Mouse (Mus musculus) myocyte (in vitro differentiated cells): ENCODE measurements at regions not wholly inside any gene's neighbourhood (a gene's known extent, or its start where the extent isn't known, plus 50 kb on each side); places are given as distances from the start of the nearest gene placed in this dataset.

Experiments used
- CEBPB ChIP-seq: IDR thresholded peaks from 2 replicates; pipeline ENCODE4 v1.6.1; 2011; ENCODE audit warnings: mild to moderate bottlenecking, moderate library complexity; ENCODE audit not compliant: poor library complexity, insufficient read depth, severe bottlenecking
- MAX ChIP-seq: IDR thresholded peaks from one replicate; pipeline ENCODE4 v1.6.1; 2011; ENCODE audit warnings: low read depth, mild to moderate bottlenecking, control low read depth
- MYOG ChIP-seq, 3 experiments: IDR thresholded peaks; one replicate each; pipeline ENCODE4 v1.6.1; 2011; ENCODE audit warnings: control low read depth in 2 of 3, low read depth in 2 of 3, mild to moderate bottlenecking in 2 of 3; ENCODE audit not compliant: insufficient read length in 2 of 3, control insufficient read depth in 1 of 3, insufficient read depth in 1 of 3
- POLR2A ChIP-seq: IDR thresholded peaks from one replicate; pipeline ENCODE4 v1.6.1; 2011; ENCODE audit warnings: low read depth, mild to moderate bottlenecking, control low read depth, moderate library complexity; ENCODE audit not compliant: insufficient read length
- REST ChIP-seq: IDR thresholded peaks from one replicate; pipeline ENCODE4 v1.6.1; 2011; ENCODE audit warnings: mild to moderate bottlenecking, control low read depth, moderate library complexity; ENCODE audit not compliant: insufficient read depth, insufficient read length

GRCm38 (mm10) chr9:101422006-101422405, 170.4 kb upstream of the Ppp2r3a start:
- TF ChIP-seq POLR2A (no peak), CEBPB (no peak), REST (no peak), MAX (no peak), MYOG (IDR thresholded peaks at IDR 0.05; ENCODE audit: control insufficient read depth in 1 of 3, insufficient read depth in 1 of 3, insufficient read length in 2 of 3, low read depth in 2 of 3) (no peak)
